Mouse (Mus musculus) limb, embryonic 14.5 days (tissue): ENCODE measurements around the gene Fam214a. TPM values are rescaled to one million over a fixed set of nuclear protein-coding genes. Genes with fewer than 3 reads are reported as not detected.
A peak's percentile ranks its signal among the peaks of the same experiment; 100 is the strongest.

Source experiments
- ATAC-seq: fragments of 200-750 bp; cut with Nextera tagmentation; 2 replicates; pipeline ENCODE4 v1.8.0; 2017; ENCODE audit warnings: low read depth, moderate number of reproducible peaks, moderate TSS enrichment; ENCODE audit not compliant: low FRiP score
- DNase-seq: peaks from one replicate; pipeline ENCODE4 v3.0.0-alpha.2; 2015; ENCODE audit warnings: low spot score
- H3K27ac ChIP-seq: fragments of 300-500 bp; sonication (generic); replicated peaks from 2 replicates; pipeline ENCODE4 v1.5.1; 2014; ENCODE audit warnings: low read depth, mild to moderate bottlenecking, low read length, moderate library complexity, mixed read lengths
- H3K27me3 ChIP-seq: fragments of 300-500 bp; sonication (generic); 2 replicates; pipeline ENCODE4 v1.6.1; 2014; ENCODE audit warnings: low read length, mixed read lengths; ENCODE audit not compliant: control insufficient read depth, insufficient read depth
- H3K36me3 ChIP-seq: fragments of 300-500 bp; sonication (generic); 2 replicates; pipeline ENCODE4 v1.6.1; 2014; ENCODE audit warnings: mild to moderate bottlenecking, low read length, moderate library complexity, mixed read lengths; ENCODE audit not compliant: control insufficient read depth, insufficient read depth
- H3K4me1 ChIP-seq: fragments of 300-500 bp; sonication (generic); 2 replicates; pipeline ENCODE4 v1.6.1; 2014; ENCODE audit warnings: antibody characterized with exemption, low read length, mixed read lengths; ENCODE audit not compliant: control insufficient read depth, insufficient read depth
- H3K4me2 ChIP-seq: fragments of 300-500 bp; sonication (generic); replicated peaks from 2 replicates; pipeline ENCODE4 v1.6.1; 2014; ENCODE audit warnings: low read depth, mild to moderate bottlenecking, low read length, moderate library complexity; ENCODE audit not compliant: severe bottlenecking
- H3K4me3 ChIP-seq: fragments of 300-500 bp; sonication (generic); replicated peaks from 2 replicates; pipeline ENCODE4 v1.5.1; 2014; ENCODE audit warnings: low read length
- H3K9ac ChIP-seq: fragments of 300-500 bp; sonication (generic); 2 replicates; pipeline ENCODE4 v1.6.1; 2014; ENCODE audit warnings: mild to moderate bottlenecking, low read depth, low read length, moderate library complexity; ENCODE audit not compliant: severe bottlenecking
- H3K9me3 ChIP-seq: fragments of 300-500 bp; sonication (generic); 2 replicates; pipeline ENCODE4 v1.6.1; 2016; ENCODE audit warnings: low read length; ENCODE audit not compliant: control insufficient read depth
- POLR2A ChIP-seq: fragments of 200-500 bp; IDR thresholded peaks from 2 replicates; pipeline ENCODE4 v1.8.0; 2012; ENCODE audit warnings: inconsistent platforms, mild to moderate bottlenecking, moderate library complexity, borderline replicate concordance; ENCODE audit not compliant: insufficient read depth, insufficient read length; ENCODE audit errors: extremely low read depth
- WGBS: fragments of 180-500 bp; shearing (Covaris S2); extraction: QIAGEN DNeasy Blood & Tissue Kit; methylation state at CpG from one replicate; pipeline ENCODE4 v1.1.7; 2014; 5-methylcytosine and 5-hydroxymethylcytosine counted together
- polyA plus RNA-seq, 2 experiments: library from polyadenylated mRNA; depleted of rRNA in 1 of 2; stranded (reverse) in 1 of 2; unstranded in 1 of 2; fragments of >200 nt; fragmentation: Nextera tagmentation in 1 of 2; extraction: Ambion mirVana in 1 of 2; gene quantifications; 2 replicates each; pipeline versions ENCODE4 v1.2.1 to v1.2.3; 2012 to 2014

Fam214a gene
- polyA plus RNA-seq, 2 experiments: 9.6 to 10.7 TPM

- peaks cover 10% of the 10 kb centered on the region for H3K4me1 ChIP-seq
- H3K27me3 ChIP-seq: no peaks in the 10 kb centered on the region
Measured at GRCm38 (mm10) chr9:75037451-75038356, 85.0 kb downstream of the Fam214a start, which contains the start of gene Arpp19. Gene Arpp19 (plus strand): TSS chr9:75037614.

GRCm38 (mm10) chr9:75038357-75038688 lies 85.6 kb downstream of the Fam214a start:
- H3K36me3 ChIP-seq: peaks cover 7% of the 10 kb centered on the region
- WGBS: 1% methylated on average over 10 of the region's 10 CpGs
- peak overlapping the region; percentile 94 for H3K9ac ChIP-seq
- no peaks in the 10 kb centered on the region for H3K9me3 ChIP-seq
- ATAC-seq: no peak
- peak overlapping the region; percentile 94 for H3K4me3 ChIP-seq
- no peak for DNase-seq
- no peaks in the 10 kb centered on the region for H3K27me3 ChIP-seq
- H3K4me1 ChIP-seq: peaks cover 10% of the 10 kb centered on the region
- H3K4me2 ChIP-seq: peak overlapping the region; percentile 61
- no peak overlapping the region; the same call in 1 of the 2 replicates for H3K27ac ChIP-seq
- no peak for TF ChIP-seq POLR2A

More at GRCm38 (mm10) chr9:75037451-75038356, 85.0 kb downstream of the Fam214a start, which contains the start of gene Arpp19:
- peak; percentile 69; the same call in 1 of the 2 replicates for TF ChIP-seq POLR2A
- DNase-seq (peak; percentile 91), ATAC-seq (peak; percentile 94)
- Histone ChIP-seq H3K4me2 (peak within 1 kb of the TSS; percentile 61), H3K4me3 (peak within 1 kb of the TSS; percentile 94), H3K9me3 (no peaks in the 10 kb centered on the region), H3K36me3 (peaks cover under 1% of the 10 kb centered on the region), H3K9ac (peak within 1 kb of the TSS; percentile 94), H3K27ac (peak within 1 kb of the TSS; percentile 74; the same call in 1 of the 2 replicates)
- WGBS: 1% methylated on average over 40 of the region's 73 CpGs

GRCm38 (mm10) chr9:75040566-75040965 lies 87.9 kb downstream of the Fam214a start:
- no peak for DNase-seq

GRCm38 (mm10) chr9:75041840-75042525 lies 89.3 kb downstream of the Fam214a start:
- no peak for TF ChIP-seq POLR2A
- Histone ChIP-seq H3K4me3 (no peak overlapping the region), H3K36me3 (peaks cover 21% of the 10 kb centered on the region), H3K27ac (no peak overlapping the region), H3K9ac (no peak overlapping the region), H3K9me3 (no peaks in the 10 kb centered on the region), H3K27me3 (no peaks in the 10 kb centered on the region), H3K4me1 (peaks cover 10% of the 10 kb centered on the region), H3K4me2 (no peak overlapping the region)
- no peak for ATAC-seq
- WGBS: 87% methylated on average over 2 of the region's 2 CpGs
- no peak for DNase-seq

More at GRCm38 (mm10) chr9:75040566-75040965, 87.9 kb downstream of the Fam214a start:
- H3K9ac ChIP-seq: no peak overlapping the region
- TF ChIP-seq POLR2A: no peak
- no peak overlapping the region for H3K4me2 ChIP-seq
- no peak for ATAC-seq
- no peak overlapping the region for H3K27ac ChIP-seq
- H3K9me3 ChIP-seq: no peaks in the 10 kb centered on the region
- 90% methylated on average over 2 of the region's 2 CpGs for WGBS
- no peaks in the 10 kb centered on the region for H3K27me3 ChIP-seq
- peaks cover 10% of the 10 kb centered on the region for H3K4me1 ChIP-seq
- H3K36me3 ChIP-seq: peaks cover 11% of the 10 kb centered on the region
- H3K4me3 ChIP-seq: no peak overlapping the region

- DNase-seq (no peak), ATAC-seq (no peak)
- Histone ChIP-seq H3K9me3 (no peaks in the 10 kb centered on the region), H3K4me3 (no peak overlapping the region), H3K4me2 (no peak overlapping the region), H3K9ac (no peak overlapping the region), H3K27ac (no peak overlapping the region), H3K4me1 (peaks cover 10% of the 10 kb centered on the region), H3K27me3 (no peaks in the 10 kb centered on the region), H3K36me3 (peaks cover 27% of the 10 kb centered on the region)
- 76% methylated on average over 2 of the region's 2 CpGs for WGBS
- no peak for TF ChIP-seq POLR2A
Measured at GRCm38 (mm10) chr9:75043191-75043590, 90.5 kb downstream of the Fam214a start.
